Mouse (Mus musculus): ENCODE measurements around the gene Rrp7a.

DNA sequence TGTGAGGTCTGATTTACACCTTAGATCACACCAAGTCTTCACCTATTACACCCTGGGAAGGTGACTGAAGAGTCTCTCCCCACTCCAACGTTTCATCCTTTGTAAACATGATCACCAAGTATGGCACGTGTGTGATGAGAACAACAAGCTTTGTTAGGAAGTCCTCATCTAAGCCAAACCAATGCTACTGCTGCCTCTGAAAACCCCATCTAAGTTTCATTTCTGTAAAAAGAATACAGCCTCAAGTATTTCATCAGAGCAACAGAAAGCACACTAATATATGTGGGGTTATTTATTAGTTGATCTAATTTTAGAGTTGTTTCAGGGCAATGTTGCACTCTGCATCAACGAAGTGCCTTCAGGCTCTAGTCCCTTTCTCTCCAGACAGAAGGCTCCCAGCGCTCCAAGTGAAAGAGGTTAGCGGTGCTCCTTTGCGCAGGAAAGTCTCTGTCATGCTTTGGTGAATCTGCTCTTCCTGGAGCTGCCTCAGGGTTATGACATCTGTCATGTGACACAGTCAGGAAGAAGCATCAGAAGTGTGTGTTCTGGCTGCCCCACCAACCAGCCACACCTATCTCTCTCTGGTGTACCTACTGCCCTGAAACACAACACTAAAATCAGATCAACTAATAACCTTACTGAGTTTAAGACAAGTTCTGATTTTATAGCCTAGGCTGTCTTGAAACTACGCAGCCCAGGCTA is 7.1 kb upstream of the Rrp7a start:
- TF ChIP-seq POLR2A (IDR thresholded peaks at IDR 0.05; ENCODE audit: low read depth, low read length) = no peak
- no peak for TF ChIP-seq CTCF (IDR thresholded peaks at IDR 0.05; ENCODE audit: extremely low read depth, insufficient read depth, insufficient read length, insufficient replicate concordance)
